ENCODE assay signal across 21 mouse cellular contexts in genomic region chr4:134120916-134121315, GRCm38 (mm10). TPM values are rescaled to one million over a fixed set of nuclear protein-coding genes. Genes with fewer than 3 reads are reported as not detected.
DNase-seq lines count a peak whose midpoint lies in the region; ATAC-seq and TF ChIP-seq lines count a peak whose summit lies in the region.
"Had no signal": no experiment of that assay in that cellular context is flagged by ENCODE, and none has a peak within 500 bp of the region (broad histone marks: within the 10 kb centered on the region; RNA-seq: fewer than 3 reads in every experiment).

No protein-coding gene starts in this region.

- no peak for DNase-seq in kidney, adult 8-10 months
- DNase-seq in thymus, adult 2 months = no peak
- no peak for DNase-seq in thymus, postnatal 0 days (ENCODE audit: low spot score)
- DNase-seq in layer of hippocampus, adult 9-11 months = no peak
- no peak for DNase-seq in embryo, embryonic 10.5 days (ENCODE audit: low spot score)
- DNase-seq: adrenal gland, adult 2 months; cerebellum, adult 11 months; forebrain, postnatal 0 days; heart, adult 11 months; kidney, postnatal 10 days; lung, adult 18-20 months; lung, postnatal 36 days; right cerebral cortex, postnatal 4 days had no signal

- H3K36me3 ChIP-seq in kidney, embryonic 16.5 days (ENCODE audit: insufficient read depth, low read length) = no peaks in the 10 kb centered on the region
- H3K36me3 ChIP-seq in thymus, adult 2 months (ENCODE audit: control insufficient read depth, insufficient read depth, low read length) = no peaks in the 10 kb centered on the region
- H3K36me3 ChIP-seq in intestine, postnatal 0 days (ENCODE audit: control insufficient read depth, insufficient read depth) = no peaks in the 10 kb centered on the region
- H3K36me3 ChIP-seq: embryonic facial prominence, embryonic 12.5 days; midbrain, embryonic 12.5 days; neural tube, embryonic 15.5 days had no signal

- H3K9me3 ChIP-seq in kidney, embryonic 16.5 days (ENCODE audit: low read length) = no peaks in the 10 kb centered on the region
- no peaks in the 10 kb centered on the region for H3K9me3 ChIP-seq in intestine, postnatal 0 days (ENCODE audit: control insufficient read depth)
- H3K9me3 ChIP-seq: embryonic facial prominence, embryonic 12.5 days; midbrain, embryonic 12.5 days; neural tube, embryonic 15.5 days had no signal

- H3K9ac ChIP-seq in kidney, embryonic 16.5 days (replicated peaks; ENCODE audit: low read length) = 0 out of 2 replicates have a peak overlapping the region, but pooled peaks have one; percentile 32
- H3K9ac ChIP-seq in intestine, postnatal 0 days (ENCODE audit: low read depth, low read length) = no peak overlapping the region
- H3K9ac ChIP-seq: embryonic facial prominence, embryonic 12.5 days; forebrain, postnatal 0 days; midbrain, embryonic 12.5 days; neural tube, embryonic 15.5 days had no signal

- H3K4me2 ChIP-seq in kidney, embryonic 16.5 days (replicated peaks; ENCODE audit: low read depth, low read length) = no peak overlapping the region
- H3K4me2 ChIP-seq in intestine, postnatal 0 days (replicated peaks; ENCODE audit: low read depth) = no peak overlapping the region
- H3K4me2 ChIP-seq: embryonic facial prominence, embryonic 12.5 days; midbrain, embryonic 12.5 days; neural tube, embryonic 15.5 days had no signal

- 81% methylated on average over 4 of the region's 4 CpGs for WGBS in kidney, embryonic 16.5 days
- 51% methylated on average over 4 of the region's 4 CpGs for WGBS in thymus, adult 2 months
- WGBS in intestine, postnatal 0 days = 51% methylated on average over 4 of the region's 4 CpGs

- no peak overlapping the region for H3K27ac ChIP-seq in kidney, embryonic 16.5 days (ENCODE audit: low read length)
- H3K27ac ChIP-seq in thymus, adult 2 months (ENCODE audit: control insufficient read depth, insufficient read depth, low read length) = peak overlapping the region; percentile 98
- H3K27ac ChIP-seq in intestine, postnatal 0 days (ENCODE audit: low read depth, low read length) = 0 out of 2 replicates have a peak overlapping the region, but pooled peaks have one; percentile 15
- H3K27ac ChIP-seq: embryonic facial prominence, embryonic 12.5 days; left cerebral cortex, adult 2 months; midbrain, embryonic 12.5 days; neural tube, embryonic 15.5 days had no signal

- ATAC-seq in kidney, embryonic 16.5 days (ENCODE audit: low FRiP score, low TSS enrichment) = no peak
- no peak for ATAC-seq in intestine, postnatal 0 days
- ATAC-seq: forebrain, postnatal 0 days had no signal

- no peaks in the 10 kb centered on the region for H3K27me3 ChIP-seq in kidney, embryonic 16.5 days (ENCODE audit: insufficient read depth, low read length)
- no peaks in the 10 kb centered on the region for H3K27me3 ChIP-seq in thymus, adult 2 months (ENCODE audit: control insufficient read depth, insufficient read depth, low read length)
- no peaks in the 10 kb centered on the region for H3K27me3 ChIP-seq in intestine, postnatal 0 days (replicated peaks; ENCODE audit: control insufficient read depth, insufficient read depth, low read length)
- H3K27me3 ChIP-seq: embryonic facial prominence, embryonic 12.5 days; midbrain, embryonic 12.5 days; neural tube, embryonic 15.5 days had no signal

- TF ChIP-seq CTCF in thymus, adult 2 months (IDR thresholded peaks at IDR 0.05; ENCODE audit: borderline replicate concordance, control insufficient read depth, extremely low read depth, insufficient read depth, low read length, poor library complexity) = no peak
- TF ChIP-seq CTCF in intestine, postnatal 0 days (IDR thresholded peaks at IDR 0.05; ENCODE audit: low read depth) = no peak

- H3K4me3 ChIP-seq in kidney, embryonic 16.5 days (ENCODE audit: low read length) = no peak overlapping the region
- H3K4me3 ChIP-seq in thymus, adult 2 months (ENCODE audit: control insufficient read depth, insufficient read depth, low read length) = no peak overlapping the region
- no peak overlapping the region for H3K4me3 ChIP-seq in intestine, postnatal 0 days (ENCODE audit: low read depth, low read length)
- H3K4me3 ChIP-seq: embryonic facial prominence, embryonic 12.5 days; layer of hippocampus, adult 2 months; left cerebral cortex, adult 2 months; midbrain, embryonic 12.5 days; neural tube, embryonic 15.5 days had no signal

- no peak for TF ChIP-seq POLR2A in thymus, adult 2 months (IDR thresholded peaks at IDR 0.05; ENCODE audit: control insufficient read depth, extremely low read depth, insufficient read depth, low read length, poor library complexity)

- peaks cover 11% of the 10 kb centered on the region; the same call in 1 of the 2 replicates for H3K4me1 ChIP-seq in kidney, embryonic 16.5 days (ENCODE audit: insufficient read depth, low read length)
- H3K4me1 ChIP-seq in thymus, adult 2 months (replicated peaks; ENCODE audit: control insufficient read depth, insufficient read depth, low read length) = peaks cover 83% of the 10 kb centered on the region
- H3K4me1 ChIP-seq in intestine, postnatal 0 days (replicated peaks; ENCODE audit: control insufficient read depth, insufficient read depth, low read length) = peaks cover 11% of the 10 kb centered on the region; the same call in 1 of the 2 replicates

RNA-seq across cellular contexts. Expression of gene Sh3bgrl3, which starts 7.7 kb away (rescaled TPM):
- 389 and 435 TPM in 2 replicates for polyA plus RNA-seq in kidney, embryonic 16.5 days (2015; fragmentation: Nextera tagmentation; extraction: Ambion mirVana)
- 1,368 and 1,549 TPM in 2 replicates for polyA plus RNA-seq in thymus, adult 2 months (2012; rRNA removed)
- polyA plus RNA-seq in thymus, postnatal 0 days (2015; fragmentation: Nextera tagmentation; extraction: Ambion mirVana) = 1,143 and 1,161 TPM in 2 replicates
- polyA plus RNA-seq in intestine, postnatal 0 days (2015; fragmentation: Nextera tagmentation; extraction: Ambion mirVana) = 503 and 522 TPM in 2 replicates

RNA-seq across cellular contexts. Expression of gene Ubxn11, which starts 18.5 kb away (rescaled TPM):
- polyA plus RNA-seq in kidney, embryonic 16.5 days (2015; fragmentation: Nextera tagmentation; extraction: Ambion mirVana) = 13.5 and 13.8 TPM in 2 replicates
- 91.3 and 120 TPM in 2 replicates for polyA plus RNA-seq in thymus, adult 2 months (2012; rRNA removed)
- polyA plus RNA-seq in thymus, postnatal 0 days (2015; fragmentation: Nextera tagmentation; extraction: Ambion mirVana) = 15.1 and 15.2 TPM in 2 replicates
- 0.88 and 1.5 TPM in 2 replicates for polyA plus RNA-seq in intestine, postnatal 0 days (2015; fragmentation: Nextera tagmentation; extraction: Ambion mirVana)

RNA-seq across cellular contexts. Expression of gene Cd52, which starts 26.0 kb away (rescaled TPM):
- polyA plus RNA-seq in kidney, embryonic 16.5 days (2015; fragmentation: Nextera tagmentation; extraction: Ambion mirVana) = 7.4 and 7.6 TPM in 2 replicates
- 355 and 480 TPM in 2 replicates for polyA plus RNA-seq in thymus, adult 2 months (2012; rRNA removed)
- polyA plus RNA-seq in thymus, postnatal 0 days (2015; fragmentation: Nextera tagmentation; extraction: Ambion mirVana) = 1,124 and 1,206 TPM in 2 replicates
- polyA plus RNA-seq in intestine, postnatal 0 days (2015; fragmentation: Nextera tagmentation; extraction: Ambion mirVana) = 28.7 and 31.2 TPM in 2 replicates
- polyA plus RNA-seq: C2C12 had no signal

Comparison
In these comparisons a context has a peak if more than half of its experiments do, and no peak if none do; other contexts are left out.
1. RNA of gene Cd52, which starts 26.0 kb away (polyA plus RNA-seq): 1,124 to 1,206 TPM in thymus, postnatal 0 days and 355 to 480 TPM in thymus, adult 2 months; 28.7 to 31.2 TPM in intestine, postnatal 0 days and 7.4 to 7.6 TPM in kidney, embryonic 16.5 days; every median in the first group is over 10 times any median in the second.